Mouse (Mus musculus) heart, postnatal 36 days (tissue): ENCODE results near the gene Usp29. TPM values are rescaled to one million over a fixed set of nuclear protein-coding genes. Genes with fewer than 3 reads are reported as not detected.

Experiments used
- microRNA-seq, 2 experiments: library from miRNA; unstranded; fragments of <30 nt; microRNA quantifications; one replicate each; pipeline ENCODE4 v1.2.0; 2021; ENCODE audit warnings: borderline number of aligned reads in 2 of 2
- total RNA-seq, 2 experiments: library from RNA; stranded (reverse); gene quantifications; 2 replicates each; pipeline ENCODE4 v1.2.3; 2021

Gene Usp29
- total RNA-seq, 2 experiments from 2014 or later: 0.08 to 0.17 TPM

Small RNA genes within 50 kb of the gene (microRNA-seq; reads per million reads assigned to microRNA genes)
- gene Mir3099: 0.72 to 4.0 reads per million in 2 experiments

Other genes starting within 250 kb of the Usp29 start
- not detected for gene Olfr5, start 243.6 kb upstream of the Usp29 start, total RNA-seq
- gene Olfr1347, start 230.8 kb upstream of the Usp29 start, total RNA-seq: not detected
- not detected for gene Olfr1348, start 221.8 kb upstream of the Usp29 start, total RNA-seq
- gene Olfr1349, start 207.6 kb upstream of the Usp29 start, total RNA-seq: not detected
- gene Olfr1350, start 165.7 kb upstream of the Usp29 start, total RNA-seq: not detected
- 1 to 10 TPM; 3.7 to 4.6 TPM for gene Zim1, start 34.1 kb upstream of the Usp29 start, total RNA-seq
- 10 to 100 TPM in 1 of 2 experiments, 1 to 10 TPM in 1; 7.6 to 11.3 TPM for gene Peg3, start 147 bp upstream of the Usp29 start, total RNA-seq